Mouse (Mus musculus): ENCODE measurements around the gene Psmg1.
"Not testable (repeated sequence)": the region's sequence is repeated elsewhere in the genome, so short reads cannot be mapped to it uniquely, and the experiment has no call there.

Gene Psmg1

GRCm38 (mm10) chr16:95990462-95991121, at the start of gene Psmg1:
Gene Psmg1, minus strand, starts transcription at chr16:95990960.
- DNase-seq: peak; percentile 92 to 99

- no peak for DNase-seq
Measured at GRCm38 (mm10) chr16:96039538-96039937, 48.8 kb upstream of the Psmg1 start.

GRCm38 (mm10) chr16:96034473-96034872, 43.7 kb upstream of the Psmg1 start:
- DNase-seq: no peak

GRCm38 (mm10) chr16:96032368-96033043, 41.7 kb upstream of the Psmg1 start:
- DNase-seq: no peak

GRCm38 (mm10) chr16:96030476-96031102, 39.8 kb upstream of the Psmg1 start:
- peak in 1 of 2 experiments; percentile 16 for DNase-seq

GRCm38 (mm10) chr16:96026256-96026655, 35.5 kb upstream of the Psmg1 start:
- DNase-seq: no peak

GRCm38 (mm10) chr16:96025244-96025643, 34.5 kb upstream of the Psmg1 start:
- DNase-seq: no peak

- no peak for DNase-seq
Measured at GRCm38 (mm10) chr16:96021045-96021444, 30.3 kb upstream of the Psmg1 start.

- DNase-seq: not testable (repeated sequence)
Measured at GRCm38 (mm10) chr16:96009124-96009523, 18.4 kb upstream of the Psmg1 start.

- not testable (repeated sequence) for DNase-seq
Measured at GRCm38 (mm10) chr16:96004278-96004677, 13.5 kb upstream of the Psmg1 start.

GRCm38 (mm10) chr16:95999291-95999690, 8.5 kb upstream of the Psmg1 start:
- no peak for DNase-seq

GRCm38 (mm10) chr16:95996156-95996555, 5.4 kb upstream of the Psmg1 start:
- no peak for DNase-seq

- not testable (repeated sequence) for DNase-seq
Measured at GRCm38 (mm10) chr16:95994576-95994975, 3.8 kb upstream of the Psmg1 start.

GRCm38 (mm10) chr16:95992596-95992995, 1.8 kb upstream of the Psmg1 start:
- DNase-seq: no peak

- peak; percentile 16 to 29 for DNase-seq
Measured at GRCm38 (mm10) chr16:95991122-95991900, 551 bp upstream of the Psmg1 start.

GRCm38 (mm10) chr16:95984911-95985310, 5.8 kb downstream of the Psmg1 start:
- DNase-seq: no peak

- DNase-seq: peak in 1 of 2 experiments; percentile 18
Measured at GRCm38 (mm10) chr16:95983601-95984000, 7.2 kb downstream of the Psmg1 start.

- no peak for DNase-seq
Measured at GRCm38 (mm10) chr16:95970841-95971240, 19.9 kb downstream of the Psmg1 start.

GRCm38 (mm10) chr16:95967455-95967854, 23.3 kb downstream of the Psmg1 start:
- DNase-seq: no peak

GRCm38 (mm10) chr16:95964427-95965023, 26.2 kb downstream of the Psmg1 start:
- peak; percentile 53 for DNase-seq

- not testable (repeated sequence) for DNase-seq
Measured at GRCm38 (mm10) chr16:95961484-95961883, 29.3 kb downstream of the Psmg1 start.

- not testable (repeated sequence) for DNase-seq
Measured at GRCm38 (mm10) chr16:95960689-95961088, 30.1 kb downstream of the Psmg1 start.

- DNase-seq: no peak
Measured at GRCm38 (mm10) chr16:95958080-95958479, 32.7 kb downstream of the Psmg1 start.

All from cerebellum, adult 18-20 months (tissue).